Mouse (Mus musculus) regulatory T cell (primary cell): ENCODE results near the gene Rprml.
"Not testable (repeated sequence)": the region's sequence is repeated elsewhere in the genome, so short reads cannot be mapped to it uniquely, and the experiment has no call there.

Experiments
- in situ Hi-C: fragments of 300-600 bp; cut with MboI, MseI; formaldehyde crosslinking; loops from one replicate; pipeline ENCODE4 v1.15.1; 2025; ENCODE audit warnings: high pct_unique_total_duplicates

The Rprml gene

DNA sequence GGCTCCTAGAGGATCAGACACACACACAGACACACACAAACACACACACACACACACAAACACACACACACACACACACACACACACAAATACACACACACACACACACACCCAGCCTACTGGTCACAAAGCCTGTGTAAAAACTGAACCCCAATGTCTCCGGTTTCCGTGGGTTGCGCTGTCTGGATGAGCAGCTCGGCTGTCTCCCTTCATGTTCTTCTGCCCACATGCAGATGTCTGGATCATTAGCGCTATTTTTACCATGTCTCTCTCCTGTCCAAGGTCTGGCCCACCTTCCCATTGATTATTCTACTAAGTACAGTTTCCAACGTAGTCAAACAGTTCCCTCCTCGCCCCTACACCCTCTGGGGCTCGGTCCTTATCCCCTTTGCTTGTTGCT, 13.7 kb downstream of the Rprml start:
- in situ Hi-C loops: no loop called here

DNA sequence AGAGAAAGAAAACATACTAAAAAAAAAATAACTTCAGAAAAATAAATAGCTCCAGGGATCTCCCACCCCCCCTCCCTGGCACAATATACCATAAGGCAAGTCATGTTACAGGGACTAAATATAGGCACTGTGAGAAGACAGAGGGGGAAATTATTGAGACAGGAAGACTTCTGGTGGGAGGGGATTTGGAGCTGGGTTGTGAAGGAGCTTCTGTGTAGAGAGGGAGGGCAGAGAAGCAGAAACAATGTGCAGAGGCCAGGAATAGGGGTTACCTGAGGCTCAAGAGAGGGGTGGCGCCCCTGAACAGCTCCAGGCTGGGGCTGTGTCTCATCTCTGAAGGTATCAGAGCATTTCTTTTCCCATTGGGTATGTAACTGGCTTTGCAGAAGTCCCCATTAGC, 16.3 kb downstream of the Rprml start:
- in situ Hi-C loops: no loop called here

DNA sequence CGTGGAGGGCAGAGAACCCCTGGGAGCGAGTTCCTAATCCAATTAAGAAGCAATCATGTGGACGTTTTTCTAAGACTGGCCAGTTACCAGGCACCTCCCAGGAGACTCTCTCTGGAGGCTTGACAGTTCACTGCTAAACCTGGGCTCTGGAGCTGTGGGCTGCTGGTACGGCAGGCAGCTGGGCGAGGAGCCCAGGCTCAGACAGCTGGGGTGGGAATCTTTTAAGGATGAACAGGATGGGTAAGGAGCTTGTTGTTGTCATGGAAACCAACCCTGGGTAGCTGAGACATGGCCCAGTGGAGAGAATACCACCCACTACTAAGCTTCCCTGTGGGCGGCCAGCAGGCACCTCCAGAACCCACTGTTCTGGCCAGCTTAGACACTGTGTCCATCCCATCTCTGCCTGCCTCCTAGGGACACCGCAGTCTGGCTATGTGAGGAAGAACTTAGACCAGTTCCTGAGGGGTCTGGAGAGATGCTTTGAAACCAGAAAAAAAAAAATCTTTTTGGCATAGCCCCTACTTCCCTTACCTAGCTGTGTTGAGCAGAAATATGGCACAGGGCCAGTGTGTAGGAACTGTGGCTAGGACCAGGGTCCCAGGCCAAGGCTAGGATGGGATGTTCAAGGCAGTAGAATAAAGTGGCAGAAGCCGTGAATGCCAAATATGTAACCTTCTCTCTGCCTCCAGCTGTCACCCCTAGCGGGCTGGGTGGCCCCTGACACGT, 17.0 kb downstream of the Rprml start:
- in situ Hi-C loops: no loop called here

DNA sequence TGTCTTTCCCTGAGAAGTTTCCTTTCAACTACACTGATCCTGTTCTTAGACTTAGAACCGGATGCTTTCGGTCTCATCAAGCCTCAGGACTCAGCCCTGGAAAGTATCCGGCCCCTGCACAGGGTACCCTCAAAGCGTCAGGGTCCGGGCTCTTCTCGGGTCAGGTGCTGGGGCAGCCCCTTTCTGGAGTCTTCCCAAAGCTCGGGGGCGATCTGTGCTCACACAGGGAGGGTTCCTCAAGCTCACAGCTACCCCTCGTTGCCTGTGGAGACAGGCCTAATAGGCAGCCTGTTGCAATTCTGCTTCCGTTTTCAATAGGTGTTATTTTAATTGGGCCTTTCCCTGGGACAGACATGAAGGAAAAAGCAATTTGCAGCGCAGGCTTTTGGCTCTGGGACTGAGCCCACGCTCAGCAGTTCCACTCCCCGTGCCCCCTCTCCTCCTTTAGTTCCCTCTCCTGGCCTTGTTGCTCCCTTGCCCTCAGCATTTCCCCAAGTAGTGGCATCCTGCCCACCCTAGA, 17.6 kb downstream of the Rprml start:
- in situ Hi-C loops: no loop called here

DNA sequence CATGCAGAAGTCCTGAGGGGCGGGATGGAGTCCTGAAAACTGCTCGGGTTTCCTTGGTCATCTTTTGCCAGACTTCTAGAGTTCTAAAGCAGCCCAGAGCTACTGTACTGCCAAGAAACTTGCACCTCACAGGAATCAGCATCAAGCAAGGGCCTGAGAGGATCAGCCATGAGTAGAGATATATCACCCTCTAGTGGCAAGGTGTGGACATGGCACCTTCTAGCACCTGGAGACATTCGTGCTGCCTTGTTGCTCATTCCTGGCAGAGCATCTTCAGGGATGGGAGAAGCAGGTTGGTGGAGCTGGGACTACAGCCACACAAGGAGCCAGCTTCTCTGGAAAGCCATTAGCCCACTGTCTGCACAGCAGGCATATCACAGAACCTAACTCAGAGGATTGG, 26.2 kb downstream of the Rprml start:
- in situ Hi-C loops: no loop called here

DNA sequence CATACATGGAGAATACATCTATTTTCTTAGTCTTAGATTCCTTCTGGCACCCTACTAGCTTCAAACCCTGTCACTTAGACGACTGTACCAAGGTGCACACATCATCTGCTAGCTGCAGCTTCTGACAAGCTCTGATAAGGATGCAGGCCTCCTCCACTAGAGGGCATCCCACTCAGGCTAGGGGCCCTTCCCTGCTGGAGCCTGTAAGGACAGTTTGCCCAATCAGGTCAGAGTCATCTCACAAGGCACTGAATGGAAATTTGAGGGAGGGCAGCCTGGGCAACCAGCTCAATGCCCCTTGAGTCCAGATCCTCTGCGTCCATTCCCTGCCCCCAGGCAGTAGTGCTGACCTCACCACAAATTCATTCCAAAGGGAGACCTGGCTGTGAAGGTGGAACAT, 27.7 kb downstream of the Rprml start:
- in situ Hi-C loops: not testable (repeated sequence)

DNA sequence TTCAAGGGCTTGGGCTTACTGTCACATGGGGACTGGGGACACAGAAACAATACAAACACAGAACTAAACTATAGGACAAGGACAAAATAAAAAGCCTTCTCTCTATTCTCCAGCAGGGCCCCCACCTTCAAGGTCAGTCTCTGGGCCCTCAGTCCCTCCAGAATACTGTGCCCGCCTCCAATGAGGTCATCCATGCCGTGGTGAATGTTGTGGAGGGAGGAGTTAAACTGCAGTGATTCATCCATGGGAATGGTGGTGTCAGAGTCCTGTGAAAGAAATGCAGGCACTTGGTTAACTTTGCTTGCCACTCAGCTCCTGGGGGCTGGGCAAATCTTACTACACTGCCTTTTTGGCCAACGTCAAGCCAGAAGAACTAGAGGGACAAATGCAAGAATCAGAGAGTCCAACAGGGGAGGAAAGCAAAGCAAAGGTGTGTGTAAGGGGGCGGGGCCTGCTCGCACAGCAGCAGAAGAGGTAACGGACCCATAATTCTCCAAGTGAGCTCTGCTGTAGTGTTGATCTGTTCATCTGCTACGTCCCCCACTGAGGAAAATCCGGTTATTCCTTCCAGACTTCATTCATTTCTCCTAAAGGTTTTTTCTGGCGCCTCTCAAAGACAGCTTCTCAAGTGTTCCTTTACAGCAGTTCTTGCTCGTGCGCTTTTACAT, 34.4 kb downstream of the Rprml start:
- in situ Hi-C loops: no loop called here

DNA sequence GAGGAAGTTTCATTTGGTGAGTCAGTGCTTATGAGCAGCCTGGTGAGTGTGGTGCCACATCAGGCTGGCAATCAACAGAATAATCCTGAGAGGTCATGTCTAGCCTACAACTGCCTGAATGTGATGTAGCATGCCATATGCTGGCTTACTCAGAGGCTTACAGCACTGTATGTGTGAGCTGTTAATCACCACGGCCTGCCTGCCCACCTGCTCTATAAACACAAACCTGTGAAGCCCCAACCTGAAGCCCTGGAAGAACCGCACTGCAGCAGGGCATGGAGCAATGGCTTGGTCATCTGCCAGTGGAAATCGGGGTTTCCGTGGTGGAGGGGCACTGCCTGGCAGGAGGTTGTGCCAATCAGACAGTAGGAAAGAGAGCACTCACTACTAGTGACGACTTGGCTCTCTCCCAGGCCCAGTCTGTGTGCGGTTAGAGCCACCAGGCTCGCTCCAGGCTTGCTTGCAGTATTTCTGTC, 35.9 kb downstream of the Rprml start:
- in situ Hi-C loops: no loop called here

DNA sequence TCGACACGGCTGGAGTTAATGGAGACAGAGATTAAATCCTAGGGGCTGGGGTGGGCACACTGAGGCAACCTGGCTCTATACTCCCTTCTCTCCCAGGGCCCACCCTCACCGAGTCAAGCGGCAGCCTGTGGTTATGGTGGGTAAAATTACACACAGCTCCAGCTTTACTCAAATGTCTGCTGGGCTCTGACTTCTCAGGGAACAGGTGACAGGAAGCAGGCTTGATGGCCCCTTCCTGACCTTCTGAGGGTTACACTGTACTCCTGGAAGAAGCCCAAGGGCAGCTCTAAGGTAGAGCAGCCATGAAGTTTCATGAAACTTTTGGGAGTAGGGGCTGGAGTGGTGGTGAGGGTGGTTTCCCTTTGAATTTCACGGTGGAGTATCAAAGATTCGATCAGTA, 37.3 kb downstream of the Rprml start:
- in situ Hi-C loops: no loop called here

DNA sequence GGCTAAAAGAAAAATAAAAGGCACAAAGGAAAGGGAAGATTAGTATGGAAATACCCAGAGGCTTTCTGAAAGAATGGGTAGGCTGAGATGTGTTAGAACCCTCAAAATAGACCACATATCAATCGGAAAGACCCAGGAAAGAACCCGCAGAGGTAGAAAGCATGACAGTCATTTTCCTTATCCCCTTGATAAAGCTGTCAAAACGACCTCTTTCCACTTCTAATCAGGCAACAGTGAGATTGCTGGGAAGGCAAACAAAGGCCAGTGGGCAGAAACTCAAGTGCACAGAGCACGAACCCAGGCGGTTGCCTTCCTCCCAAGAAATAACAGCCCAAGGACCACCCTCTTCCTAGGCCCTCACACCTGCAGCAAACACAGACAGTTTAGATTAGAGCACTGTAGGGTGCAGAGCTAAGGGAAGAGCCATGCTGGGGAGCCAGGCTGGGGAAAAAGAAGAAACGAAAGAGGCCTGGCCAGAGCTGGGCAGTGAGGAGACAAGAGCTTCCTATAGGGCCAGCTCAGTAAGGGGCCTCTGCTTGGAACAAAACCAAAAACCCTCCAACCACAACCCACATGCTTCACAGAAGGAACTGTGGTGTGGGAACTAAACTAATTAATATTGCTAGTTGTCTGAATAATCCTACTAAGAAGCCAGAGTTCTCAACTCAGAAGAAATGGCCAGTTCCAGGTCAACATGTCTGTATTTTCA, 39.1 kb downstream of the Rprml start:
- in situ Hi-C loops: no loop called here

DNA sequence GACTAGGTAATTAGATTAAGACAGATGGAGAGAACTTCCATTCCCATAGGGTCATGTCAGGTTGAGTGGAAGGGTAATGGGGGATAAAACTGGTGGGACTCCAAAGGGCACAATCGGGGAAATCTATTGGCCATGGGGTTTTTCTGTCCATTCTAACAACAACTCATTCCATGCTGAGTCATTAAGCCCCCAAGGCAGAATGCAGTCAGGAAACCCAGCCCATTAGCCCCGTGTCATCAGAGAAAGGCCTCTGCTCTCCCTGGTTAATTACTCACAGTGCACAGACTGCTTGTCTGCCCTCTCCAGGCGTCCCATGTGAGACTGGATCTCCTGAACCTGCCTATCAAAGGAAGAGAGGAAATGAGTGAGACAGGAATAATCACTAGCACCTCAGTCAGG, 39.6 kb downstream of the Rprml start:
- in situ Hi-C loops: no loop called here

DNA sequence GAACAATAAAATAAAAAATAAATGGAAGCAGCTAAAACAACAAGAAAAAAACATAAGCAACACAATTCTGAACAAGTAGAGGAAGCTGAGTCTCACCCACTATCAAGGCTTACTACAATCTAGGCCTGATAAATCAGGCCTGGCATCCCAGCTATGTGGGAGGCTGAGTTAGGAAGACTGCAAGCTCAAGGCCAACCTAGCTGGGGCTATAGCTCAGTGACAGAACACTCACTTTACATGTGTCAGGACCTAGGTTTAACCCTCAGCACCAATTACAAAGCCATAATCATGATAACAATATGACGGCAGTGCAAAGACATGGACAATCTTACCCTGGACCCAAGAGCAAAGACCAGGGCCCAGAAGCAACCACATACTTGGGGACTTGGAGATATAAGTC, 41.7 kb downstream of the Rprml start:
- in situ Hi-C loops: loop anchor here (10.0 kb wide), 1 partner anchor 774 kb away; the partner anchor contains the start of gene Kansl1

DNA sequence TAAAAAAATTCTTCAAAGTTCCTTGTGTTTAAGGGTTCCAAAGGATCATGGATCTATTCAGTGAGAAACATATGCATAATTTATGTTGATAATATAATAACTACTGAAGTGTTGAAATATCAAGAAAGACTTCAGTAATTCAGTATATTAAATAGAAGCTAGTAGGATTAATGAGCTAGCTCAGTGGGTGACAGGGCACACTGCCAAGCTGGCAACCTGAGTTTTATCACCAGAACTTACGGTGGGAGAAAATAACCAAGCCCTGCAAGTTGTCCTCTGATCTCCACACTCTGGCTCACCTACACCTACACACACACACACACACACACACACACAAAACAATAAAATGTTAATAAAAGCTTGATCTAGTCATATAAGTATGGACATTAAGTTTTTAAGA, 43.9 kb downstream of the Rprml start:
- in situ Hi-C loops: loop anchor here (10.0 kb wide), 1 partner anchor 772 kb away; the partner anchor contains the start of gene Kansl1

DNA sequence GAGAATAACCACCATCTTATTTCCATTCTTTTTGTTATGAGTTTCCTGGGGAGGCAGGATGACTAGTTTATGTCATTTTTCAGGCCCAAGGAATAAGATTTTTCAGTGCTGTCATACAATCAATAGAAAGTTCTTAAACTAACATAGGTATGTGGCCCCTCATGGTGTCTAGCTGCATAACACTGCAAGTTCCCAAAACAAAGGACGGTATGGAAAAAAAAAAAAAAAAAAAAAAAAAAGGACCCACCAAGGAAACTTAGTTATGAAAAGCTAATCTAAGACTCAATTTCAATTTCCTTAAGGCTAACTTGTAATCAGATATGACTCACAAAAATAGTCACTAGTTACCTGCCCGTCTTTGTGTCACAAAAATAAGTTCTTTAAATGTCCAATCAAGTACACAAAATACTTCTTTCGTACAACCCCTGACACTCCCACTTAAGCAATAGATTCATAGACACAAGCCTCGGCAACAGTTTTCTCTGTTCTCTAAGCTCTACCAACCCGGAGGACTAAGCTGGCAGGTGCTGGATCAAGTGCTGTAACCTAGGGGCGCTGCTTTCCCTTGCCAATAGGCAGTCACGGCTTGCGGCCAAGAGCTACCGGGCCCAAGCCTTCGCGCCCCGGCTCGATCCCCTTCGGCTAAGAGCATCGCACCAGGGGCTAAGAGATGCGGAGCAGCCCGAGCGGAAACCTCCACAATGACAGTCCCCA, 47.6 kb downstream of the Rprml start:
- in situ Hi-C loops: loop anchor here (10.0 kb wide), 1 partner anchor 768 kb away; the partner anchor contains the start of gene Kansl1

DNA sequence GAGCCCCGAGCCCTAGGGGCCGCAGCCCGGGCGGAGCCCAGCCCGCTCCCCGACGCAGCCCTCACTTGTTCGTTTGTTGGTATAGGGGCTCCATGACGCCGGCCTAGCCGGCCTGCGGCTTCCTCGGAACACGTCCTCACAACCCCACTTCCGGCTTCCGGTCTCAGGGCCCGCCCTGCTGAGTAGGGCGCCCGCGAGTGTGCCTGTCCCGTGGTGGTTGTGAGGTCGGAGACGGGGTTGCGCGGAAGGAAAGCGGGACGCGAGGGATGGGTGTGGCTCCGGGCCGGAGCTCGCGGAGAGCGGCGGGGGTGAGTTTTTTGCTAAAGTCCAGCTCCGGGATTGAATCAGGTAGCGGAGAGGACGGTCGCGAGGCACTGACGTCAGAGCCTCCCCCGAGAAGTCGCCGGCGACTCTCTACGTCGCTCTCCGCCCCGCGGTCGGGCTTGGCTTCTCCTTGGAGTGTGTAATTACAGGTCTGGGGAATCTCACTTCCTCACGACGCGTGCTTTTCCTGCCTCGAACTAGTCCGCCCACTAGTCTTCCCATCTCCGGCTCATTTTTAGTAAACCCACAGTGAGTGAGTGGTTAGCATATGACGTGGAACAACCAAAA, 48.3 kb downstream of the Rprml start, which contains the start of gene Gosr2:
TSS of gene Gosr2 (minus strand) at position 334 of the 612 bp plus-strand sequence.
- in situ Hi-C loops: loop anchor here (10.0 kb wide), 1 partner anchor 767 kb away; the partner anchor contains the start of gene Kansl1

DNA sequence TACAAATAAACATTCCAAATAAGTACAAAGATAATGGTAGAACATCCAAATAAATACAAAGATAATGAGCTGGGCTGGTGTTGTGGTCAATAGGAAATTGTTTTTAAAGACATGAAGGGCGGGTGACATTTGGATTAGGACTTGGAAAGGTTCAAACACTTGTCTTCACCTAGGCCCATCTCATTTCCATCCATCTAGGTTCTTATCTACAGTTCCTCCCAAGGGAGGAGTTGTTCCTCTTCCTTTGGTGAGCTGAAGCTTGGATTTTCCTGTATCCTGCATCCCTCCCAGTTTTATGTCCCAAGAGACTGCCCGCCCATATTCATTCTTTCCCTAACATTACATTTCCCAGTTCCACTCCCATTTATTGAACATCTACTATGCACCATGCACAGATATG, 48.9 kb downstream of the Rprml start:
- in situ Hi-C loops: loop anchor here (10.0 kb wide), 1 partner anchor 767 kb away; the partner anchor contains the start of gene Kansl1
